Mouse (Mus musculus): ENCODE data around the gene Gm20388.
A peak's percentile ranks its signal among the peaks of the same experiment; 100 is the strongest.

Gm20388 gene

DNA sequence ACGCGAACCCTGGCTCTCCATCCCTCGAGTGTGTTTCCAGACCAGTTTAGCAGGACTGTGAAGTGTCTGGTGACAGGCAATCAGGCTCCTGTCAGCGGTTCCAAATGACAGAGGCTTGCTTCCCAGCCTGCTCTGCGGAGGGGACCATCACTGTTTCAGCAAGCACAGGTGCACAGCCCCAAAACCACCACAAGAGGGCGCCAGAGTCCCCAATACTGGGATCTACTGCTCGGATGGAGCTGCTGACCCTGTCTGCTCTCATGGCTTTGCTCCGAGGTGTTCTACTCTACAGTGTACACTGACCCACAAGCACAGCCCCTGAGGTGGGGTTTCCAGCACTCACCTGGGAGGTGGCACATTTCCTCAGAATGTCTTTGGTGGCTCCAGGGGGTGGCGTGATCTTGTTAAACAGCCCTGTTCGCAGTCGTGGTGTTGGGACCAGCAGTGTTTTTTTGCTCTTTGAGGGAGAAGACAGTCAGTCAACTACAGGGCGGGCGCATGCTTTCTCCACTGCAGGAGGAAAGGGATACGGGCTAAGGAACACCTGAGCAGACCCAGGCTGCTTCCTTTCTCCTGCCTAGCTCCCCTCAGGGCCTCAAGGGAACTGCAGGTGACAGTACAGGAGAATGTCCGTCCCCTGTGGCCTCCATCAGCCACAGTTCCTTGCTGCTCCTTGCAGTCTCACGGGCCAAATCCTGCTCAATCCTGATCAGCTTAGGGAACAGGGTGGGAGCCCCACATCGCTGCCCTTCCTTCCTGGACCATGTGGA lies 1193.6 kb downstream of the Gm20388 start:
- DNase-seq: peak; percentile 84

DNA sequence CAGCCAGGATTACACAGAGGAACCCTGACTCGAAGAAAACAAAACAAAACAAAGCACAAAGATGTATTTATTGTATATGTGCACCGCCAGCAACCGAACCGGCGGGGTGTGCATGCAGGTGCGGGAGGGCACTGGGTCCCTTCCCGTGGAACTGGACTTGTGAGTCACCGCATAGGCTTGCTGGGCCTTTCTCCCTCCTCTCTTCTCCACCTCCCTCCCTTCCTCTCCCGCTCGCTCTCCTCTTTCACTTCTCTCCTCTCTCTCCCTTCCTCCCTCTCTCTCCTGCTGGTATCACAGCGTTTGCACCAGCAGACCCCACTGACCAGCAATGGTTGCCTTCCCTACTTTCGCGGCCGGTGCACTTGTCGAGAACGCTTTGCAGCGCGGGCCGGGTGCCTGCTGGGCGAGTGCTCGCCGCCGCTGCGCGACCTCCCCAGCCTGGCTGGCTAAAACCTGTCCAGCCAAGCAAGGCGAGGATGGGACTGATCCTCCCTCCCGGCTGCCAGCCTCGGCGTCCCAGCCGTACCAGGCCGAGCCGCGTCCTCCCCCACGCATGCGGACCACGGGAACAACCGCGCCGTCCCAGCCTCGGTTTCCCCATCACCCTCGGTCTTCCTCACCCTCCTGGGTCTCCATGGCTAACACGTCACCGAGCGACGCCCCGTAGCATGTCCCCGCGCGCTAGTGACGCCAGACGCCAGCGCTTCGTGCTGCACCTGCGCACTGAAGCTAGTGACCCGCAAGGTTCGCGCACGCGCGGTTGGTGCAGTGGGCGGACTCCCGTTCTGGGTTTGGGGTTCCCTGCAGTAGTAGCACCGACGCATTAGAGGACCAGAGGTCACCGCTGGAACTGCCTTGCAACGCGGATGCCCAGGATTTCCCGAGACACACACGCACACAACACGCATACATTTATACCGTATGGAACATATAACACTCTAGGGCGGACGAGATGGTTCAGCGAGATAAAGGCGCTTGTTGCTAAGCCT lies 1197.3 kb downstream of the Gm20388 start, which contains the start of gene Mthfsd:
Gene Mthfsd (minus strand): TSS at position 725 of the 989 bp plus-strand sequence.
- peak; percentile 99 for DNase-seq

GRCm38 (mm10) chr8:121108657-121109056 lies 1198.0 kb downstream of the Gm20388 start:
- DNase-seq: no peak

DNA sequence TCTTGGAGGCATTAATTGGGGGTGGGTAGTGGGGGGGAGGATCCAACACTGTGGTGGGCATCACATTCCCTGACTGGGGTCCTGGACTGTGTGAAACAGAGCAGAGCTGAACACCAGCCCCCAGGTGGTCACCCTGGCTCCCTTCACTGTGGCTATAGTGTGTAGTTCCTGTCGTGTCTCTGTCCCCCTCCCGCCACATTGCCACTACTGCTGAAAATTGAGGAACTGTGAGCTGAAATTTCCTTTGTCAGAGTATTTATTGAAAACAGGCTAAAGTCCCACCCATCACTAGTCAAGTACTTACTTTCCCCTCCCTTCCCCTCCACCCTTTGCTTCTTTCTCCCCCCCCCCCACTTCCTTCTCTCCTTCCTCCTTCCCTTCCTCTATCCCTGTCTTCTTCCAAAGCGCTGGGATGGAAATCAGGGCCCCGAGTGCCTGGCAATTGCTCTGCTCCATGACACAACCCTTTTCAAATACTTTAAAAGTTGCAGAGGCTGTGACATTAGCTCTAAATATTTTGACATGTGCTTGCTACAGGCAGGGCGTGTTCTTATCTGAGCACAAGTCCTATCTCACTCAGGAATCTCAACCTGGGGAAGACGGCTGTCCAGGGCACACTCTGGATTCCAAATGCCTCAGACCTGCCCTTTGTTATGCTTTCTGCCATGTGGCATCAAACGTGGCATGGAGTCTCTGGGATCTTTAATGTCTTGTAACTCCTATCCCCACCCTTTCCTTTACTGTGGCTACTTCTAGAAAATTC lies 1200.7 kb downstream of the Gm20388 start:
- no peak for DNase-seq

DNA sequence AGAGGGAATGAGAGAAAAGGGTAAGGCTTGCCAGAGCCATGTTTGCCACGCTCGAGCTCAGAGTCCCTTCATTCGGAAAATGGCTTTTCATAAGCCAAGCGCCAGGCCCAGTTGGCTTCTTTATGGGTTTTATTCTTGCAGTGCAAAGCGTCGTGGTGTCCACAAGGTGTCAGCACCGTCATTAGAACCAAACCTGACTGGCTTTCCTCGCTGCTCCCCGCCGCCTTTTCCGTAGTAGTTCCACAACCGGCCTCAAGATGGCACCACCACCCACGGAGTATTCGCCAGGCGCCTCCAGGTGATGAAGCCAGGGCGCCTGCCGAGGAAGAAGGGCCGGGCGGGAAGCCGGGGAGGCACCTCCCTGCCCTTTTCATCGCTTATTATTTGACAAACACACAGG lies 1202.6 kb downstream of the Gm20388 start:
- peak; percentile 98 for DNase-seq

DNA sequence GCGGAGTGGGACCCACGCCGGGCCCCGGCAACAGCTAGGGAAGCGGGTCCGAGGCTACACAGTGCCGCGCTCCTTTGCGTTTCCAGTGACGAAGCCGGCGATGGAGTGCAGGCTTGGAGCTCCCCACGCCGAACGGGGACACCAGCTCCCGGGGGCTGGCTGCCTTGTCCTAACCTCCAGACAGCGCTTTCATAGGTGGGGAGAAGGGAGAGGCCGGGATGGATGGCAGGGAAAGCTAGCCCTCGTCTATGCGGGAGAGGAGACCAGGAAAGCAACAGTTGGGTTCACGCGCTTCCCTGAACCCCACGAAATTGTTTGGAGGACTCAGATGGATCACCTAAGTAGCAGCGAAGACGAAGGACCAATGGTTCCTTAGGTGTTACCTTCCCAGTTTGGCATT lies 1204.5 kb downstream of the Gm20388 start:
- no peak for DNase-seq

- DNase-seq: peak; percentile 86
Measured at GRCm38 (mm10) chr8:121115948-121116347, 1205.3 kb downstream of the Gm20388 start, which contains the start of gene Foxc2. TSS of gene Foxc2 (plus strand) at chr8:121116171.

GRCm38 (mm10) chr8:121116591-121117185 lies 1206.0 kb downstream of the Gm20388 start:
- DNase-seq: peak; percentile 17

DNA sequence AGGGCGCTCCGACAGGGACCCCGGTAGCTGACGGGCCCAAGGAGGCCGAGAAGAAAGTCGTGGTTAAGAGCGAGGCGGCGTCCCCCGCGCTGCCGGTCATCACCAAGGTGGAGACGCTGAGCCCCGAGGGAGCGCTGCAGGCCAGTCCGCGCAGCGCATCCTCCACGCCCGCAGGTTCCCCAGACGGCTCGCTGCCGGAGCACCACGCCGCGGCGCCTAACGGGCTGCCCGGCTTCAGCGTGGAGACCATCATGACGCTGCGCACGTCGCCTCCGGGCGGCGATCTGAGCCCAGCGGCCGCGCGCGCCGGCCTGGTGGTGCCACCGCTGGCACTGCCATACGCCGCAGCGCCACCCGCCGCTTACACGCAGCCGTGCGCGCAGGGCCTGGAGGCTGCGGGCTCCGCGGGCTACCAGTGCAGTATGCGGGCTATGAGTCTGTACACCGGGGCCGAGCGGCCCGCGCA lies 1206.6 kb downstream of the Gm20388 start:
- DNase-seq: no peak

GRCm38 (mm10) chr8:121117906-121118305 lies 1207.3 kb downstream of the Gm20388 start:
- no peak for DNase-seq

DNA sequence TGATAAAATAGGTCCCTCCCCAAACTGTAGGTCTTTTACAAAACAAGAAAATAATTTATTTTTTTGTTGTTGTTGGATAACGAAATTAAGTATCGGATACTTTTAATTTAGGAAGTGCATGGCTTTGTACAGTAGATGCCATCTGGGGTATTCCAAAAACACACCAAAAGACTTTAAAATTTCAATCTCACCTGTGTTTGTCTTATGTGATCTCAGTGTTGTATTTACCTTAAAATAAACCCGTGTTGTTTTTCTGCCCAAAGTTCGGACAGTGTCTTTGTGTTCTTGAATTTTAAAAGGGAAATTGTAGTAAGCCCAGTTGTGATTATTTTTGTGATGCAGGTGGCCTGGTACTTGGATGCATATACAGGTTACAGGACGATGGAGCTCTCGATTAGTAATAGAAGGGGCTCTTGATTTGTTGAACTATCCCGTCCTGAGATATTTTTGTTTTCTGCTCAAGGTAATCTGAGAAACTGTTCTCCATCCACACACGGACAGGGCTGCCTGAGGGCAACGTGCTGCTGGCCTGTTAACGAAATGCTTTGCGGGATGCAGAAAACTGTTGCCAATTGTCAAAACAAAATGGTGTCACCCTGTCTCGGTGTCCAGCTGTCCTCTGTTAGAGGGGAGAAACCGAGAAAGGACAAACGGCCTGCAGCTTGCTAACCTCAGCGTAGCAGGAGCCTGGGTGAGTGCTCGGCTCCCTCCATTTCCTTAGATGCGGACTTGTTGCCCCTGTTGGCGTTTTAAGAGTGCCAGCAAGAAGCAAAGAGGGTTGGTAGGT lies 1208.2 kb downstream of the Gm20388 start:
- no peak for DNase-seq

DNA sequence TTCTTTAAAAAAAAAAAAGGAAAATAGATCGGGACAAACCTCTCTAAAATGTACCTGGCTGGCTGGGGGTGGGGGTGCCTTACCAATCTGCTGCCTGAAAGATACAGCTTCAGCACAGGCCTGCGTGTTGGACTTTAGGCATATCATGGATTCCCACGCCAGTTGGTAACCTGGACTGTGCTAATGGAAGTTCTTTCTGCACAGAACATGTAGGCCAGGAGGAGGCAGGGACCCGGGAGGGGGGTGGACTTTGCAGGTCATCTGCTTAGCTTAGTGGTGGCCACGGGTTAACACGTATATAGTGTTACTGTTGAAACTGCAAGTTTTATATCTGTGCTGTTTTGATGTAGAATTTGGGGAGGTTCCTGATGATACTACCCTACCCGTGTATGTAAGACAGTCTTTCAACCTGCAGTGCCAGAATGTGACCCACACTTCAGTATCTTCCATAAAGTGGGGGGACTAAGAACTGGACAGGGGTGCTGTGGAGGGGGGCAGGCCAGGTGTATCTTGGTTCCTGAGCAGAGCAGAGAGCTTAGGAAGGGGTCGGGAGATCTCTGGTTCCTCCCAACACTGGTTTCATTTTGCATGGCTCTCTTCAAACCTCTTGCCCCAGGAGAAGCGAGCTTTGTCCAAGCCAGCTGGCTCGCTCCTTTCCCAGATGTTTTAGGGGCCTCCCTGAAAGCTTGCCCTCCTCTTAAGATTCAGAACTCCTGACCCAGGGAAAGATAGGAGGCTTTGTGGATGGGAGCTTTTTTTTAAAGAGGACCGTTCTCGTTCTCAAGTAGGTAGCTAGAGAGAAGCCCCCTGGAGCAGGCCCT lies 1209.2 kb downstream of the Gm20388 start:
- no peak for DNase-seq

- DNase-seq: no peak
Measured at GRCm38 (mm10) chr8:121120456-121121419, 1210.1 kb downstream of the Gm20388 start.

DNA sequence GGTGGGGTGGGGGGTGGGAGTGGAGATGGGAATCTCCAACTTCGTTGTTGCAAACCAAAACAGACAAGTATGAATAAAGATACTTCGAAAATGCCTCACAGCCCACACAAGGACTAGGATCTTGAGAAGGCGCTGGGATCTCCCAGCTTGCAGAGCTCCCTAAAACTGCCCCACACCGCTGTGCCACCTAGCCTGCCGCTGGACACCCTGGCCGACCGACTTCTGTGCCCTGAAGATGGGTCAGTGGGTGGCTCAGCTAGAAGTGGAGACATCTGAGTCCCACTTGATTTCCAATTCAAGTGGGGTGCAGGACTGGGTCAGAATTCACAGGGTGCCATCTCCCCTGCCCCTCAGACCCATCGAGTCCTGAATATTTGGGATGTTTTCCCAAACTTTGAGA lies 1211.1 kb downstream of the Gm20388 start:
- no peak for DNase-seq

DNA sequence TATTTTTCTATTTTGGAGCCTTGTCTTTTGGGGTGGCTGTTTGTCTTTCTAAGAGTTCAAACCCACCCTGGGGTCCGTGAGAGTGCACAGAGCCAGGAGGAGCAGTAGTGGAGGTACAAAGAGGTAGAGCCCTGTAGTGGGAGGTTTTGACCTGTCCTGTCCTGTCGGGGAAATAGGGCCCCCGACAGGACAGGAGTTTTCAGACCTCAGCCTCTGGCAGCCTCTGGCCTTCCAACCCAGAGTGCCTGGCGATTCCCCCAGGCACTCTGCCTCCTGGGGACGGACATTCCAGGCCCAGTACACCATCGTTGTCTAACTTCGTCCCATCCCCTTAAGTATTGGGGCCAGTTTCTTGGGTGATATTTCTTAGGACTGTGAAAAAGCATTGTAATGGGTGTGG lies 1211.7 kb downstream of the Gm20388 start:
- no peak for DNase-seq

DNA sequence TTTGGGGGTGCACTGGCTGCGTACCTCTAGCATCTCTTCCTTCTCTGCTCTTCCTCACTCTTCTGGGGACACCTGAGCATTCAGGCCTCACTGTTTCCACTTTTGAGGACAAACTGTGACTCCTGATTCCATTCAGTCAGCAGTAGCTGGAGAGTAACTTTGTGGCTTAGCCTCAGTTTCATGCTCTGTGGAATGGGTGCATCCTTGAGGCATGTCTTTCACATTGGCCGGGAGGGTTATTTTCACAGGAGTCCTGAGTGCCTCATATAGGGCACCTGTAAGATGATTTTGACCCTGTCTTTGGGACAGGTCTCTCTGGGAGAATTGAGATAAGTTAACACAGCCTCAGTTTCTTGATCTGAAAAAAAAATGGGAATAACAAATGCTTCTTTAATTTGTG lies 1212.5 kb downstream of the Gm20388 start:
- DNase-seq: no peak

DNA sequence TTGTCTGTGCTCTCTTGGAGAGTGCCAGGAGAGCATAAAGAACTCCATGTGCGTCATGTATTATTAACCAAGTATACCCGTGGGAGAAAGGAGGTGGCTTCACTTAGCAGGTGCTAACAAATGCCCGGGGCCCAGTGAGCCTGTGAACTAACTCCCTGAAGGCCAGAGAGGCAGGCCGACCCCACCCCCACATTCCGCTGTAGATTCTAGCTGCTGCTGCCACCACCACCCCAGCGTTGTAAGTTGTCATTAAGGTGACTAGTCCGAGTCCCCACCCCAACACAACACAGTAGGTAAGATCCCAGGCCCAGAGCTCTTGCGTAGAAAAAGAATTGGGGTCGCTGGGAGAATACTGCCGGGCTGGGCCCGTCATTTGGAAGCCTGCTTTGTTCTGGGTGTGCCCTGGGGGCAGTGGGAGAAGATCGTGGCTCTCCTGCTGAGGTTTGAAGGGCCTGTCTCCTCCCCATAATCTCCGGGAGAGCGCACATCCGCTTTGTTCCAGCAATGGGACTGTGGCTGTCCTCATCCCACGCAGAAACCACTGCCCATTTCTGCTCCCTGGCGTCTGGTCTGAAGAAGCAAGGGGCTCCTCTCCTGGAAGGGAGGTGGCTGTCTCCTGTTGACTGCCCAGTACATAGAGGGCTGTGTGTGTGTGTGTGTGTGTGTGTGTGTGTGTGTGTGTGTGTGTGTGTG lies 1214.1 kb downstream of the Gm20388 start:
- no peak for DNase-seq

GRCm38 (mm10) chr8:121125311-121125876 lies 1214.8 kb downstream of the Gm20388 start:
- DNase-seq: peak; percentile 68
